19 mouse cellular contexts compared by ENCODE assay signal in the genomic region with DNA sequence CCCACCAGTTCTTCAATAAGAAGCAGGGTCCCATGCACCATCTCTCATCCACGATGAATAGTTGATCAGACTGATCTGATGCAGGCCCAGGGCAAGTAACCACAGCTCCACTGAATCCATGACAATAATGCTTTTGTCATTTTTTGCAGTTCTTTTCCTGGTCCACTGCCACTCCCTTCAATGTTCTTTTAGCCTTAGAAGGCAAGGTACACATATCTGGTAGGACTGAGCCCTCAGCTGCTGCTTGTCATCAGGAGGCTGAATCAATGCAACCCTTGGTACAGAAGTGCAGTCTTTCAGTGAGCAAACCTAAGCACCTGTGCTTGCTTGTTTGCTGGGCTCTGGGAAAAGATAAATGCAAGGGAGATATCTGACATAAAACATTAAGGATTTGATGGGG.
"Had no signal": no experiment of that assay in that cellular context is flagged by ENCODE, and none has a peak within 500 bp of the region (broad histone marks: within the 10 kb centered on the region; RNA-seq: fewer than 3 reads in every experiment).

No protein-coding gene starts in this region.

- H3K9ac ChIP-seq: liver, embryonic 15.5 days; liver, postnatal 0 days; lung, embryonic 15.5 days; midbrain, embryonic 13.5 days; midbrain, embryonic 15.5 days; neural tube, embryonic 13.5 days; stomach, embryonic 15.5 days had no signal

- ATAC-seq: liver, postnatal 0 days; lung, postnatal 0 days; midbrain, embryonic 13.5 days; midbrain, embryonic 15.5 days had no signal

- H3K9me3 ChIP-seq: liver, embryonic 15.5 days; lung, embryonic 15.5 days; megakaryocyte, embryonic 14.5 days; midbrain, embryonic 13.5 days; midbrain, embryonic 15.5 days; neural tube, embryonic 13.5 days; stomach, embryonic 15.5 days had no signal

- H3K4me3 ChIP-seq: liver, embryonic 15.5 days; lung, embryonic 15.5 days; megakaryocyte, embryonic 14.5 days; midbrain, embryonic 13.5 days; midbrain, embryonic 15.5 days; neural tube, embryonic 13.5 days; stomach, embryonic 15.5 days had no signal

- H3K36me3 ChIP-seq: liver, embryonic 15.5 days; lung, embryonic 15.5 days; midbrain, embryonic 13.5 days; midbrain, embryonic 15.5 days; neural tube, embryonic 13.5 days; stomach, embryonic 15.5 days had no signal

- H3K4me1 ChIP-seq: liver, embryonic 15.5 days; lung, embryonic 15.5 days; megakaryocyte, embryonic 14.5 days; midbrain, embryonic 13.5 days; midbrain, embryonic 15.5 days; neural tube, embryonic 13.5 days; stomach, embryonic 15.5 days had no signal

- H3K27me3 ChIP-seq: liver, embryonic 15.5 days; lung, embryonic 15.5 days; megakaryocyte, embryonic 14.5 days; midbrain, embryonic 13.5 days; midbrain, embryonic 15.5 days; neural tube, embryonic 13.5 days; stomach, embryonic 15.5 days had no signal

- DNase-seq: liver, postnatal 0 days; lung, adult 2 months; lung, postnatal 14 days; lung, postnatal 36 days; right cerebral cortex, postnatal 14 days; thymus, adult 18-20 months; thymus, postnatal 14 days; thymus, postnatal 36 days had no signal

- H3K4me2 ChIP-seq: liver, embryonic 15.5 days; lung, embryonic 15.5 days; midbrain, embryonic 11.5 days; midbrain, embryonic 13.5 days; midbrain, embryonic 15.5 days; neural tube, embryonic 13.5 days; stomach, embryonic 15.5 days had no signal

- H3K27ac ChIP-seq: liver, embryonic 15.5 days; lung, embryonic 15.5 days; macrophage; midbrain, embryonic 13.5 days; midbrain, embryonic 15.5 days; neural tube, embryonic 13.5 days; stomach, embryonic 15.5 days; stomach, postnatal 0 days had no signal
